Mouse (Mus musculus) embryonic facial prominence, embryonic 11.5 days (tissue): ENCODE results near the gene Tmem163. TPM values are rescaled to one million over a fixed set of nuclear protein-coding genes. Genes with fewer than 3 reads are reported as not detected.
A peak's percentile ranks its signal among the peaks of the same experiment; 100 is the strongest.

Experiments
- ATAC-seq: fragments of 200-750 bp; cut with Nextera tagmentation; replicated peaks from 2 replicates; pipeline ENCODE4 v1.8.0; 2017; ENCODE audit warnings: low read depth; ENCODE audit not compliant: insufficient number of reproducible peaks, low FRiP score, low TSS enrichment
- DNase-seq: peaks from one replicate; pipeline ENCODE4 v3.0.0-alpha.2; 2015; ENCODE audit warnings: low spot score
- H3K27ac ChIP-seq: fragments of 300-500 bp; sonication (generic); replicated peaks from 2 replicates; pipeline ENCODE4 v1.5.1; 2014; ENCODE audit warnings: mild to moderate bottlenecking, low read depth, low read length, control low read depth
- H3K27me3 ChIP-seq: fragments of 300-500 bp; sonication (generic); 2 replicates; pipeline ENCODE4 v1.6.1; 2014; ENCODE audit warnings: mild to moderate bottlenecking, low read length, moderate library complexity, mixed read lengths; ENCODE audit not compliant: control insufficient read depth, insufficient read depth
- H3K36me3 ChIP-seq: fragments of 300-500 bp; sonication (generic); replicated peaks from 2 replicates; pipeline ENCODE4 v1.6.1; 2014; ENCODE audit warnings: low read depth, mild to moderate bottlenecking, low read length, moderate library complexity, mixed read lengths; ENCODE audit not compliant: control insufficient read depth, insufficient read depth
- H3K4me1 ChIP-seq: fragments of 300-500 bp; sonication (generic); 2 replicates; pipeline ENCODE4 v1.6.1; 2014; ENCODE audit warnings: low read length, mixed read lengths; ENCODE audit not compliant: control insufficient read depth, insufficient read depth
- H3K4me2 ChIP-seq: fragments of 300-500 bp; sonication (generic); 2 replicates; pipeline ENCODE4 v1.6.1; 2014; ENCODE audit warnings: low read depth, mild to moderate bottlenecking, control low read depth, low read length, moderate library complexity
- H3K4me3 ChIP-seq: fragments of 300-500 bp; sonication (generic); 2 replicates; pipeline ENCODE4 v1.5.1; 2014; ENCODE audit warnings: low read depth, low read length, control low read depth
- H3K9ac ChIP-seq: fragments of 300-500 bp; sonication (generic); replicated peaks from 2 replicates; pipeline ENCODE4 v1.6.1; 2014; ENCODE audit warnings: mild to moderate bottlenecking, control low read depth, low read length
- H3K9me3 ChIP-seq: fragments of 300-500 bp; sonication (generic); replicated peaks from 2 replicates; pipeline ENCODE4 v1.6.1; 2016; ENCODE audit warnings: mild to moderate bottlenecking, low read length, inconsistent platforms, mixed read lengths; ENCODE audit not compliant: control insufficient read depth
- WGBS: fragments of 180-500 bp; shearing (Covaris S2); extraction: QIAGEN DNeasy Blood & Tissue Kit; methylation state at CpG from one replicate; pipeline ENCODE4 v1.1.7; 2014; 5-methylcytosine and 5-hydroxymethylcytosine counted together
- polyA plus RNA-seq: library from polyadenylated mRNA; unstranded; fragments of >200 nt; fragmentation: Nextera tagmentation; extraction: Ambion mirVana; gene quantifications from 2 replicates; pipeline ENCODE4 v1.2.1, GENCODE M21; 2014

Gene Tmem163
- polyA plus RNA-seq, 1 experiment from 2014 or later: 9.5 TPM

DNA sequence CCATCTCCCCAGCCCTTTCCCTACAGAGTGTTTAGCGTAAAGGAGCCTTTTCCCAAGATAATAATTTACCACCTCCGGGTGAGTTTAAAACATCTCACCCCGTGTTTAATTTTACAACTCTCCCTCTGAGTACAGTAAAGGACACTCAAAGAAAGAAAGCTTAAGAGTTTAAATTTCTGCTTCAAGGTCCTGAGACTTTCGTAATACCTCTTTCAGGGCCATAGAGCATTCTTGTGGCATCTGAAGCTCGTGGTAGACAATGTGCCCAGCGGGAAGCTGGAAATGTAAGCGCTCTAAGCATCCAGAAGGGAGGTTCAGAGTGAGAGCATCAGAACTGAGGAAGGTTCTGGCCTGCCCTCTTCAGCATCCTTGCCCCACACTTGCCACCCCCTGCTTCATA lies 52.2 kb downstream of the Tmem163 start:
- DNase-seq (no peak), ATAC-seq (no peak)
- Histone ChIP-seq H3K4me2 (no peak overlapping the region), H3K36me3 (no peaks in the 10 kb centered on the region), H3K27ac (no peak overlapping the region), H3K4me3 (no peak overlapping the region), H3K9me3 (no peaks in the 10 kb centered on the region), H3K9ac (no peak overlapping the region), H3K27me3 (no peaks in the 10 kb centered on the region), H3K4me1 (no peaks in the 10 kb centered on the region)
- WGBS: 75% methylated on average over 7 of the region's 7 CpGs

GRCm38 (mm10) chr1:127625577-127626362 lies 53.6 kb downstream of the Tmem163 start:
- no peak overlapping the region for H3K9ac ChIP-seq
- H3K4me2 ChIP-seq: no peak overlapping the region
- H3K36me3 ChIP-seq: no peaks in the 10 kb centered on the region
- no peaks in the 10 kb centered on the region for H3K27me3 ChIP-seq
- WGBS: 49% methylated on average over 5 of the region's 5 CpGs
- H3K4me3 ChIP-seq: no peak overlapping the region
- no peaks in the 10 kb centered on the region for H3K9me3 ChIP-seq
- no peak overlapping the region for H3K27ac ChIP-seq
- DNase-seq: peak; percentile 65
- no peaks in the 10 kb centered on the region for H3K4me1 ChIP-seq
- no peak; the same call in 1 of the 2 replicates for ATAC-seq

GRCm38 (mm10) chr1:127622349-127622748 lies 57.0 kb downstream of the Tmem163 start:
- Histone ChIP-seq H3K4me1 (no peaks in the 10 kb centered on the region), H3K27ac (no peak overlapping the region), H3K27me3 (no peaks in the 10 kb centered on the region), H3K9me3 (no peaks in the 10 kb centered on the region), H3K4me2 (no peak overlapping the region), H3K9ac (no peak overlapping the region), H3K4me3 (no peak overlapping the region), H3K36me3 (no peaks in the 10 kb centered on the region)
- no peak for ATAC-seq
- no peak for DNase-seq
- WGBS: 63% methylated on average over 5 of the region's 5 CpGs

- Histone ChIP-seq H3K36me3 (no peaks in the 10 kb centered on the region), H3K4me3 (no peak overlapping the region), H3K4me2 (no peak overlapping the region), H3K27ac (no peak overlapping the region), H3K27me3 (no peaks in the 10 kb centered on the region), H3K4me1 (no peaks in the 10 kb centered on the region), H3K9ac (no peak overlapping the region), H3K9me3 (no peaks in the 10 kb centered on the region)
- DNase-seq (no peak), ATAC-seq (no peak)
- 83% methylated on average over 6 of the region's 6 CpGs for WGBS
These were observed 60.3 kb downstream of the Tmem163 start for GRCm38 (mm10) chr1:127619036-127619435.

GRCm38 (mm10) chr1:127610378-127610777 lies 69.0 kb downstream of the Tmem163 start:
- H3K36me3 ChIP-seq: no peaks in the 10 kb centered on the region
- no peaks in the 10 kb centered on the region for H3K27me3 ChIP-seq
- H3K9ac ChIP-seq: no peak overlapping the region
- DNase-seq: no peak
- 86% methylated on average over 3 of the region's 3 CpGs for WGBS
- H3K9me3 ChIP-seq: no peaks in the 10 kb centered on the region
- no peak overlapping the region for H3K4me2 ChIP-seq
- no peaks in the 10 kb centered on the region for H3K4me1 ChIP-seq
- ATAC-seq: no peak
- no peak overlapping the region for H3K4me3 ChIP-seq
- H3K27ac ChIP-seq: no peak overlapping the region

GRCm38 (mm10) chr1:127609814-127610213 lies 69.5 kb downstream of the Tmem163 start:
- Histone ChIP-seq H3K4me1 (no peaks in the 10 kb centered on the region), H3K27ac (no peak overlapping the region), H3K4me3 (no peak overlapping the region), H3K36me3 (no peaks in the 10 kb centered on the region), H3K9me3 (no peaks in the 10 kb centered on the region), H3K27me3 (no peaks in the 10 kb centered on the region), H3K9ac (no peak overlapping the region), H3K4me2 (no peak overlapping the region)
- DNase-seq (no peak), ATAC-seq (no peak)
- WGBS: 89% methylated on average over 2 of the region's 2 CpGs

GRCm38 (mm10) chr1:127608326-127608725 lies 71.0 kb downstream of the Tmem163 start:
- Histone ChIP-seq H3K36me3 (no peaks in the 10 kb centered on the region), H3K4me1 (no peaks in the 10 kb centered on the region), H3K27ac (no peak overlapping the region), H3K27me3 (no peaks in the 10 kb centered on the region), H3K9ac (no peak overlapping the region), H3K9me3 (no peaks in the 10 kb centered on the region), H3K4me2 (no peak overlapping the region), H3K4me3 (no peak overlapping the region)
- DNase-seq: no peak
- no peak for ATAC-seq
- WGBS: 94% methylated on average over 3 of the region's 3 CpGs

DNA sequence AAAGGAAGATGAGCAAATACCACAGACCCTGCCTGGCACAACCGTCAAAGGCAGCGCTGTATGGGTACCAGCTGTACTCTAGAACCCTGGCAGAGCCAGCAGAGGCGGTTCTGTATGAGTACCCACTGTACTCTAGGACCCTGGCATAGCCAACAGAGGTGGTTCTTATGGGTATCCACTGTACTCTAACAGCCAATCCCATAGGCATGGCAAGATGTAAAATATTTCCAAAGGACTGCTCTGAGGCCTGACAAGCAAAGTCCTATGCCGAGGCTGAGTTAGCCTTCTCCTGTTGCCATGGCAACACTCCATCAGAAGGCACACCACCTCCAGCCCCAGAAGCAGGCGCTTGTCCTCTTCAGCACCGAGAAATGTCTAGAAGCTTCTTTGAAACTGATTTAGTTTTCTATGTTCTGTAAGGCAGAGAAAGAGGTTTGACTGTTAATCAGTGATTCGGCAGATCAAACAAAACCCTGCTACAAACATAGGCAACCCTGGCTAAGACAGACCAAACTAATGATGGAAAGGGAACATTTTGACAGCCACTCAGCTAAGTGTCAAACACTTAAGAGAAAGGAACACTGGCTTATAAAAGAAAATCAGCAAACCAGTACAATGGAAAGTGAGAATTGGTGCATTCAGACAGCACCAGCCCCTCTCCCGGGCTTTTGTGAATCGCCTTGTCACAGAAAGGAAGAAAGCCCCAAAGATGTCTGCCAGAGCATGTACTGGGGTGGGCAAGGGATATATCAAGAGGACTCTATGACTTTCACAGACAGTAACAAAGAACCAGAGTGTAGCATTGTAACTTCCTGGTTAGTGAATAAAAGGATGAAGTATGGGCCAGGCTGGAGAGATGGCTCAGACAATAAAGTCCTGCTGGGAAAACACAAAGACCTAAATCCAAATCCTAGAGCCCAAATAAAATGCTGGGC lies 75.4 kb downstream of the Tmem163 start:
- ATAC-seq (no peak), DNase-seq (no peak)
- no peak overlapping the region for H3K4me3 ChIP-seq
- WGBS: 71% methylated on average over 9 of the region's 9 CpGs
- H3K27ac ChIP-seq: no peak overlapping the region
- no peaks in the 10 kb centered on the region for H3K4me1 ChIP-seq
- no peaks in the 10 kb centered on the region for H3K9me3 ChIP-seq
- H3K4me2 ChIP-seq: no peak overlapping the region
- no peak overlapping the region for H3K9ac ChIP-seq
- no peaks in the 10 kb centered on the region for H3K27me3 ChIP-seq
- no peaks in the 10 kb centered on the region for H3K36me3 ChIP-seq
